Mouse (Mus musculus): ENCODE data around the gene Mthfr. TPM values are rescaled to one million over a fixed set of nuclear protein-coding genes. Genes with fewer than 3 reads are reported as not detected.
"Not testable (repeated sequence)": the region's sequence is repeated elsewhere in the genome, so short reads cannot be mapped to it uniquely, and the experiment has no call there.

The Mthfr gene
- polyA plus RNA-seq, 1 experiment from 2014 or later = 34.5 TPM

GRCm38 (mm10) chr4:148041611-148042191 lies 2.8 kb downstream of the Mthfr start:
- peak overlapping the region; percentile 90 for H3K27ac ChIP-seq
- H3K36me3 ChIP-seq = peaks cover 29% of the 10 kb centered on the region
- peak overlapping the region; percentile 73 for H3K9ac ChIP-seq
- no peak for ATAC-seq (ENCODE audit: low FRiP score)
- H3K9me3 ChIP-seq (replicated peaks) = no peaks in the 10 kb centered on the region
- H3K4me2 ChIP-seq (replicated peaks) = peak overlapping the region; percentile 92
- WGBS = 3% methylated on average over 16 of the region's 16 CpGs
- peaks cover 52% of the 10 kb centered on the region for H3K4me1 ChIP-seq
- H3K4me3 ChIP-seq = peak overlapping the region; percentile 47
- no peaks in the 10 kb centered on the region for H3K27me3 ChIP-seq

DNA sequence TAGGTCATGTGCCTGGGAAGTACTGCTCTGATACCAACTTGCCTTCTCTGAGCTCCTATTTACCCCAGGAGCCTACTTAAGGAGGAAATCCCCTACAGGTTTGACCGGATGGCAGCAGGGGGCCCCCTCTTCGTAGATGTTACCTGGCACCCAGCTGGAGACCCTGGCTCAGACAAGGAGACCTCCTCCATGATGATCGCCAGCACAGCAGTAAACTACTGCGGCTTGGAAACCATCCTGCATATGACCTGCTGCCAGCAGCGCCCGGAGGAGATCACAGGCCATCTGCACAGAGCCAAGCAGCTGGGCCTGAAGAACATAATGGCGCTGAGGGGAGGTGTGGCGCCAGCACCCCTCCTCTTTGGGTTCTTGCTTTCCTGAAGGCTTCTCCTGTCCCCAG lies 4.5 kb downstream of the Mthfr start:
- not testable (repeated sequence) for H3K4me2 ChIP-seq (replicated peaks); ATAC-seq (ENCODE audit: low FRiP score); H3K9me3 ChIP-seq (replicated peaks); H3K27ac ChIP-seq; H3K4me3 ChIP-seq; H3K9ac ChIP-seq; H3K27me3 ChIP-seq
- Histone ChIP-seq H3K4me1 (peaks cover 44% of the 10 kb centered on the region), H3K36me3 (peaks cover 41% of the 10 kb centered on the region)
- 86% methylated on average over 7 of the region's 8 CpGs for WGBS

GRCm38 (mm10) chr4:148044113-148044512 lies 5.2 kb downstream of the Mthfr start:
- no peak for ATAC-seq (ENCODE audit: low FRiP score)
- H3K27ac ChIP-seq = no peak overlapping the region
- H3K9ac ChIP-seq = no peak overlapping the region
- peaks cover 49% of the 10 kb centered on the region for H3K36me3 ChIP-seq
- no peak overlapping the region for H3K4me3 ChIP-seq
- H3K27me3 ChIP-seq = no peaks in the 10 kb centered on the region
- no peaks in the 10 kb centered on the region for H3K9me3 ChIP-seq (replicated peaks)
- 93% methylated on average over 2 of the region's 2 CpGs for WGBS
- H3K4me1 ChIP-seq = peaks cover 43% of the 10 kb centered on the region
- no peak overlapping the region for H3K4me2 ChIP-seq (replicated peaks)

GRCm38 (mm10) chr4:148046450-148047031 lies 7.7 kb downstream of the Mthfr start:
- Histone ChIP-seq H3K9ac (no peak overlapping the region), H3K36me3 (peaks cover 73% of the 10 kb centered on the region), H3K4me3 (no peak overlapping the region), H3K4me1 (peaks cover 19% of the 10 kb centered on the region), H3K27ac (peak overlapping the region; percentile 17; the same call in 1 of the 2 replicates), H3K4me2 (replicated peaks) (no peak overlapping the region), H3K27me3 (no peaks in the 10 kb centered on the region), H3K9me3 (replicated peaks) (no peaks in the 10 kb centered on the region)
- WGBS = 78% methylated on average over 4 of the region's 4 CpGs
- ATAC-seq (ENCODE audit: low FRiP score) = no peak

- ATAC-seq (ENCODE audit: low FRiP score); H3K4me2 ChIP-seq (replicated peaks); H3K4me1 ChIP-seq; H3K4me3 ChIP-seq; H3K27me3 ChIP-seq; H3K9me3 ChIP-seq (replicated peaks); H3K27ac ChIP-seq; H3K9ac ChIP-seq: not testable (repeated sequence)
- peaks cover 90% of the 10 kb centered on the region for H3K36me3 ChIP-seq
- 94% methylated on average over 3 of the region's 3 CpGs for WGBS
Measured at GRCm38 (mm10) chr4:148050396-148050914, 11.6 kb downstream of the Mthfr start.

- H3K4me2 ChIP-seq (replicated peaks) = no peak overlapping the region
- H3K27me3 ChIP-seq = no peaks in the 10 kb centered on the region
- 0 out of 2 replicates have a peak, but pooled peaks cover 3% of the 10 kb centered on the region for H3K4me1 ChIP-seq
- H3K36me3 ChIP-seq = peaks cover 94% of the 10 kb centered on the region
- no peak for ATAC-seq (ENCODE audit: low FRiP score)
- WGBS = 96% methylated on average over 13 of the region's 13 CpGs
- no peak overlapping the region for H3K4me3 ChIP-seq
- no peaks in the 10 kb centered on the region for H3K9me3 ChIP-seq (replicated peaks)
- H3K9ac ChIP-seq = no peak overlapping the region
- H3K27ac ChIP-seq = no peak overlapping the region
Measured at GRCm38 (mm10) chr4:148051046-148051776, 12.3 kb downstream of the Mthfr start.

- no peaks in the 10 kb centered on the region for H3K9me3 ChIP-seq (replicated peaks)
- WGBS = 91% methylated on average over 11 of the region's 11 CpGs
Measured at GRCm38 (mm10) chr4:148051886-148052285, 13.0 kb downstream of the Mthfr start.

DNA sequence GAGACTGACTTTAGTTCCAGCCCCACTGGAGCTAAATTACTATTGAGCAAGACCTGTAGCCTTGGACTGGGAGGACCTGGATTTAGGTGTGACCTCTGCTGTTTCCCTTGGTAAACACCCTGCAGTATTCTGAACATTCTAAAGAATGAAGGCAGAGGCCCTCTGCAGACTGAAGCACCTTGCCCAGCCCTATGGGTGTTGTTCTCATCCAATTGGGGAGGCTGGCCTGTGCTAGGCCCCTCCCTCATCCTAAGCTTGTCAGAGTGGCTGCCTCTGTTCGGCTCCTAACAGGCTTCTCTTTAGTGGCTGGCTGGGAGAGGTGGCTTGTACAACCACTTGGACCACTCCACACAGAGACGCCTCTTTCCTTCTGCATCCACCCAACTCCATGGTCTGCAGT lies 14.1 kb downstream of the Mthfr start:
- H3K27me3 ChIP-seq = no peaks in the 10 kb centered on the region
- H3K36me3 ChIP-seq = peaks cover 98% of the 10 kb centered on the region
- no peaks in the 10 kb centered on the region for H3K4me1 ChIP-seq
- WGBS = 77% methylated on average over 2 of the region's 2 CpGs
- no peak overlapping the region for H3K9ac ChIP-seq
- no peak overlapping the region for H3K4me3 ChIP-seq
- ATAC-seq (ENCODE audit: low FRiP score) = no peak
- no peaks in the 10 kb centered on the region for H3K9me3 ChIP-seq (replicated peaks)
- no peak overlapping the region for H3K4me2 ChIP-seq (replicated peaks)
- no peak overlapping the region for H3K27ac ChIP-seq

More at GRCm38 (mm10) chr4:148051886-148052285, 13.0 kb downstream of the Mthfr start:
- H3K27ac ChIP-seq = no peak overlapping the region
- no peaks in the 10 kb centered on the region for H3K4me1 ChIP-seq
- no peak for ATAC-seq (ENCODE audit: low FRiP score)
- H3K9ac ChIP-seq = no peak overlapping the region
- no peak overlapping the region for H3K4me3 ChIP-seq
- no peaks in the 10 kb centered on the region for H3K27me3 ChIP-seq
- peaks cover 94% of the 10 kb centered on the region for H3K36me3 ChIP-seq
- no peak overlapping the region for H3K4me2 ChIP-seq (replicated peaks)

GRCm38 (mm10) chr4:148053417-148053920 lies 14.6 kb downstream of the Mthfr start:
- Histone ChIP-seq H3K9ac (no peak overlapping the region), H3K27me3 (no peaks in the 10 kb centered on the region), H3K9me3 (replicated peaks) (no peaks in the 10 kb centered on the region), H3K27ac (no peak overlapping the region), H3K4me3 (no peak overlapping the region), H3K36me3 (peaks cover 98% of the 10 kb centered on the region), H3K4me1 (no peaks in the 10 kb centered on the region), H3K4me2 (replicated peaks) (no peak overlapping the region)
- WGBS = 94% methylated on average over 12 of the region's 12 CpGs
- 0 out of 2 replicates have a peak, but pooled peaks have one; percentile 17 for ATAC-seq (ENCODE audit: low FRiP score)

GRCm38 (mm10) chr4:148054961-148055695 lies 16.3 kb downstream of the Mthfr start:
- Histone ChIP-seq H3K4me2 (replicated peaks) (no peak overlapping the region), H3K9me3 (replicated peaks) (no peaks in the 10 kb centered on the region), H3K4me1 (no peaks in the 10 kb centered on the region), H3K4me3 (no peak overlapping the region), H3K27ac (no peak overlapping the region), H3K36me3 (peaks cover 89% of the 10 kb centered on the region), H3K27me3 (no peaks in the 10 kb centered on the region), H3K9ac (no peak overlapping the region)
- no peak for ATAC-seq (ENCODE audit: low FRiP score)
- WGBS = 91% methylated on average over 21 of the region's 21 CpGs

DNA sequence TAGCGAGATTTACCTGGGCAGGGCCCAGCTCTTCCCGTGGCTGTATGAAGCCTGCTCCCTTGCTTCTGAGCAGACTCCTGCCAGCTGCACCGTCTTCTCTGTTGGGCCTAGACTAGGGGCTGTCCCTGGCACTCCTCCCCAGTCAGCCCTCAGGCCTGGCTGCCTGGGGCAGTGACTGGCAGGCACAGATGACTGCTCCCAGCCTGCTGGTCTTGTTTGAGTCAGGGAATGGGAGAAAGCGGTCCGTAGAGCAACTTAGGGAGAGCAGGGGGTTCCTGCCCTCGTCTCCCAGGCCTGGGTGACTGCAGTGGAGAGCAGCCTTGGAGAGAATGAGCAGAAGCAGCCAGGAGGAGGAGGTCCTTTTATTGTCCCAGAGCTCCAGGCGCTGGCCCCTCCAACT lies 17.4 kb downstream of the Mthfr start:
- WGBS = 84% methylated on average over 7 of the region's 7 CpGs
- Histone ChIP-seq H3K9ac (no peak overlapping the region), H3K36me3 (peaks cover 78% of the 10 kb centered on the region), H3K27me3 (no peaks in the 10 kb centered on the region), H3K27ac (no peak overlapping the region), H3K9me3 (replicated peaks) (no peaks in the 10 kb centered on the region), H3K4me2 (replicated peaks) (no peak overlapping the region), H3K4me1 (no peaks in the 10 kb centered on the region), H3K4me3 (no peak overlapping the region)
- no peak for ATAC-seq (ENCODE audit: low FRiP score)

- H3K27me3 ChIP-seq = no peaks in the 10 kb centered on the region
- H3K9ac ChIP-seq = no peak overlapping the region
- H3K27ac ChIP-seq = no peak overlapping the region
- no peak overlapping the region for H3K4me3 ChIP-seq
- no peak overlapping the region for H3K4me2 ChIP-seq (replicated peaks)
- H3K9me3 ChIP-seq (replicated peaks) = no peaks in the 10 kb centered on the region
- no peaks in the 10 kb centered on the region for H3K4me1 ChIP-seq
- peaks cover 73% of the 10 kb centered on the region for H3K36me3 ChIP-seq
- 88% methylated on average over 4 of the region's 4 CpGs for WGBS
- ATAC-seq (ENCODE audit: low FRiP score) = no peak
Measured at GRCm38 (mm10) chr4:148056801-148057200, 17.9 kb downstream of the Mthfr start.
